Mouse (Mus musculus) heart, adult 2 months (tissue): ENCODE results near the gene Gucy2g.

Source experiments
- CTCF ChIP-seq: fragments of 200-600 bp; IDR thresholded peaks from 2 replicates; pipeline ENCODE4 v1.8.1; 2022; ENCODE audit warnings: antibody characterized with exemption, mild to moderate bottlenecking, moderate library complexity
- EP300 ChIP-seq: fragments of 200-500 bp; IDR thresholded peaks from 2 replicates; pipeline ENCODE4 v1.6.1; 2011; ENCODE audit warnings: low read depth, low read length, control low read depth; ENCODE audit not compliant: insufficient read depth
- POLR2A ChIP-seq: fragments of 200-500 bp; IDR thresholded peaks from 2 replicates; pipeline ENCODE4 v1.6.1; 2011; ENCODE audit warnings: mild to moderate bottlenecking, low read depth, low read length, control low read depth; ENCODE audit not compliant: insufficient read depth

GRCm38 (mm10) chr19:55253570-55254441 lies 12.8 kb upstream of the Gucy2g start:
- TF ChIP-seq EP300 (0 out of 2 replicates have a peak, but pooled peaks have one; percentile 16), POLR2A (peak; percentile 91), CTCF (peak; percentile 7; the same call in 1 of the 2 replicates)
